Mouse (Mus musculus) embryonic facial prominence, embryonic 10.5 days (tissue): Measurements from ENCODE around the gene Cdc42bpa. TPM values are rescaled to one million over a fixed set of nuclear protein-coding genes. Genes with fewer than 3 reads are reported as not detected.

Experiments
- DNase-seq: peaks from one replicate; pipeline ENCODE4 v3.0.0-alpha.2; 2017; ENCODE audit warnings: low spot score
- H3K27ac ChIP-seq: fragments of 300-500 bp; sonication (generic); replicated peaks from 2 replicates; pipeline ENCODE4 v1.5.1; 2016; ENCODE audit warnings: mild to moderate bottlenecking
- H3K27me3 ChIP-seq: fragments of 300-500 bp; sonication (generic); replicated peaks from 2 replicates; pipeline ENCODE4 v1.6.1; 2016; ENCODE audit warnings: low read depth, mild to moderate bottlenecking; ENCODE audit not compliant: poor library complexity, severe bottlenecking
- H3K36me3 ChIP-seq: fragments of 300-500 bp; sonication (generic); replicated peaks from 2 replicates; pipeline ENCODE4 v1.6.1; 2016; ENCODE audit warnings: mild to moderate bottlenecking, moderate library complexity
- H3K4me1 ChIP-seq: fragments of 300-500 bp; sonication (generic); 2 replicates; pipeline ENCODE4 v1.6.1; 2016
- H3K4me3 ChIP-seq: fragments of 300-500 bp; sonication (generic); 2 replicates; pipeline ENCODE4 v1.5.1; 2016; ENCODE audit warnings: mild to moderate bottlenecking, moderate library complexity
- H3K9me3 ChIP-seq: fragments of 300-500 bp; sonication (generic); 2 replicates; pipeline ENCODE4 v1.6.1; 2016; ENCODE audit warnings: mild to moderate bottlenecking
- WGBS: fragments of 180-500 bp; shearing (Covaris S2); methylation state at CpG from one replicate; pipeline ENCODE4 v1.1.7; 2016; 5-methylcytosine and 5-hydroxymethylcytosine counted together
- polyA plus RNA-seq: library from polyadenylated mRNA; unstranded; fragments of >200 nt; fragmentation: Nextera tagmentation; extraction: Ambion mirVana; gene quantifications from 2 replicates; pipeline ENCODE4 v1.2.1, GENCODE M21; 2016

The Cdc42bpa gene
- polyA plus RNA-seq, 1 experiment from 2014 or later, result 12.9 TPM

DNA sequence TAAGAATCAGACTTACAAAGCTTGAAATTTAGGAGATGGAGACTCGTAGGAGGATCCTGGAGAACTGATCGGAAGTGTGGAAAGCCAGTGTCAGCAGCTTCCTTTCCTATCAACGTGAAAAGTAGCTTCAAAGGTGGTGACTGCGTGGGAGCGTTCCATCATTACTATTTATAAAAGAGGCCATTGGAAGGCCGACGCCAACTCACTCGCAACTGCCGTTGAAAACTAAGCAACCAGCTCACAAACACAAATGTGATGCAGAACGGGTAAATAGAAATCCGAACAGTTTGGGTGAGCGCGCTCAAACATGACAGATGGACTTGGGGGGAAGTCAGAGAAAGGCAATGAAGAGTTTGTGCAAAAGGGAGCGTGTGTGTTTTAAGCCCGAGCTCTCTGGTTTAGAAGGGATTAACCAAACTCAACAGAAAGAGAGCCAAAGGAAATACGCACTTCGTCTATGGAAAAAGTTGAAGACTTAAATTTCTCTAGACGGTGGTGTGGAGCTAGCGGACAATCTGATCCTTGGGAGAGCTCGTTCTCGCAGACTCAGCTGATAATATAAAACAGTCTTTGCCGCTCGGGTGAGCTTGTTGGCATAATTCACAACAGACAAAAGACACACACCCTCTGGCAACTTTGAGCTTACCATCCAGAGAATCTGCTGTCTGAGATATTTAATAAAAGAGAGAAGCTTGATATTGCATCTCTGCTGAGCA, 20.0 kb upstream of the Cdc42bpa start:
- Histone ChIP-seq H3K27ac (no peak overlapping the region), H3K36me3 (no peaks in the 10 kb centered on the region)

DNA sequence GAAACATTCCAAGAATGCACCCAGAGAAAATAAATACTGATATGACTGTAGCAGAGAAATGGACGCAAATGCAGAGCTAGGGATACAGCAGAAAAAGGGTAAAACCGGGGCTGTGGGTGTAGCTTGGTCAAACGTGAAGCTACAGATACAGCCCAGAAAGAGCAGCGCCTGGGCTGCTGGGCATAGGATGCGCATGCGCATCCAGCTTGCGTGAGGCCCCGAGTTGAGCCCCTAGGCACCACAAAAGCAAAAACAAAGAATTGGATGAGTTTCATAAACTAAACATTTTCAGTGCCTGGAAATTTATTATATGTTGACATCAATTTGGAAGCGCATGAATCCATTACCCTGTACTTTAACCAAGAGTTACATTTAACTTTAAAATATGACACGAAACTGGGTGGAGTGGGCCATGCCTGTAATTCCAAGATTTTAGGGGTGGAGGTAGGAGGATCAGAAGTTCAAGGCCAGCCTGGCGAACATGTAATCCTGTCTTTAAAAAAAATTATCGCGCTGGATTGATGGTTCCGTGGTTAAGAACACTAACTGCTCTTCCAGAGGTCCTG, 19.4 kb upstream of the Cdc42bpa start:
- Histone ChIP-seq H3K36me3 (no peaks in the 10 kb centered on the region), H3K4me3 (no peak overlapping the region), H3K27ac (no peak overlapping the region), H3K4me1 (0 out of 2 replicates have a peak, but pooled peaks cover 3% of the 10 kb centered on the region), H3K9me3 (no peaks in the 10 kb centered on the region), H3K27me3 (no peaks in the 10 kb centered on the region)
- 90% methylated on average over 14 of the region's 14 CpGs for WGBS
- no peak for DNase-seq

More for the DNA sequence above, 20.0 kb upstream of the Cdc42bpa start:
- H3K4me3 ChIP-seq, result no peak overlapping the region
- WGBS, result 80% methylated on average over 23 of the region's 23 CpGs
- H3K4me1 ChIP-seq, result 0 out of 2 replicates have a peak, but pooled peaks cover 3% of the 10 kb centered on the region
- DNase-seq, result no peak
- H3K9me3 ChIP-seq, result no peaks in the 10 kb centered on the region
- no peaks in the 10 kb centered on the region for H3K27me3 ChIP-seq

DNA sequence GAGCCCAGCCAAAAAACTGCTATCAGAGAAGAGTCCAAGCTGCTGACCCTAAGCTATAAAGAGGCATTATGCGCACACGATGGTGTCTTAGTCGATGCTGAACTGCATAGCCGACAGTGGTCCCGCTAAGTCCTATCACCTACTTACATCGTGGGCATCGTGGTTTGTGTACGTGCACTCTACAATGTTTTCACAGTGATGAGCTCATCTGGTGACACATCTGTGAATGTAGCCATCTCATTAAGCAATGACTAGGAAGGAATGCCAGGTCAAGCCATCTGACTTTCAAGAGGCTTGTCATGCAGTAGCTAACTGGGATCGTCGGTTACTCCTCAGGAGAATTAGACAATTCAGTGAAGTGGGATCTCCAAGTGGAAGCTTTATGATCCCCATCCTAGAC, 15.3 kb upstream of the Cdc42bpa start:
- no peaks in the 10 kb centered on the region for H3K36me3 ChIP-seq
- peaks cover 12% of the 10 kb centered on the region; the same call in 1 of the 2 replicates for H3K4me1 ChIP-seq
- no peak overlapping the region for H3K4me3 ChIP-seq
- no peak overlapping the region for H3K27ac ChIP-seq
- no peaks in the 10 kb centered on the region for H3K27me3 ChIP-seq
- 91% methylated on average over 10 of the region's 10 CpGs for WGBS
- no peaks in the 10 kb centered on the region for H3K9me3 ChIP-seq
- DNase-seq, result no peak

DNA sequence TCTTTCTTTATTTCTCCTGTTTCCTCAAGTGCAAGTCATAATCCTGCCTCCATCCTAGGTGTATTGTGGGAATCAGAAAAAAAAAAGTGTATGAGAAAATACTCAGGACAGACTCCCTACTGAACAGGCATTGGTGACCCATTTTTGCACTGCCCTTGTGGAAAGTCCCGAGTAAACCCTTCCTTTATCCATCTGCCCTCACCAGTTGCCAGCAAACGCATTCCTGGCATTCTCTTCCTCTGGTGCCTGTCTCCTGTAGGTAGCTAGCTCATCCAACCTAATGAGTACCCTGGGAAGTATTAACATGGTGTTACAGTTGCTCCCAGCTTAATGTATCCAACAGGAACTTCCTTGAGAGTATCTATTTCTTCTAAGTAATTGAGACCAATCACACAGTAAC, 13.7 kb upstream of the Cdc42bpa start:
- no peak for DNase-seq
- H3K9me3 ChIP-seq, result no peaks in the 10 kb centered on the region
- H3K36me3 ChIP-seq, result no peaks in the 10 kb centered on the region
- H3K27me3 ChIP-seq, result no peaks in the 10 kb centered on the region
- peaks cover 11% of the 10 kb centered on the region; the same call in 1 of the 2 replicates for H3K4me1 ChIP-seq
- no peak overlapping the region for H3K4me3 ChIP-seq
- 52% methylated on average over 2 of the region's 2 CpGs for WGBS
- H3K27ac ChIP-seq, result no peak overlapping the region

DNA sequence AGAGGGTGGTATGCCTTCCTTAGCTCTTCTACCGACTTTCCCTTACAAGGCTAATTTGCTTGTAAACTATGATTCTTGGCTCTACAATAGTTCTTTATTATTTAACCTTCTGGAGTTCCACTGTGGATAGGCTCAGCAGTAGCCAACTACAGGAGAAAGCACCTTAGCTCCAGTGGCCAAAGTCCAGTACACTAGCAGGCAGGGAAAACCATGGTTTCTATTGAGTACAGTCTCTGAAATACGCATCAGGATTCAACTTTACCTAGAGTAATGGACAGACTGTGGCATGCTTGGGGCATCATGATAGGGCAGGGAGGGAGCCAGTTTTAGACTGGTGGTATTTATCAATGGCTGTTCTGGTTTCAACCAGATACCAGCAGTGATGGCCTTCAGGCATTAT, 12.6 kb upstream of the Cdc42bpa start:
- WGBS, result 90% methylated on average over 2 of the region's 2 CpGs
- no peak overlapping the region for H3K27ac ChIP-seq
- peaks cover 12% of the 10 kb centered on the region; the same call in 1 of the 2 replicates for H3K4me1 ChIP-seq
- H3K9me3 ChIP-seq, result no peaks in the 10 kb centered on the region
- no peak overlapping the region for H3K4me3 ChIP-seq
- DNase-seq, result no peak
- H3K27me3 ChIP-seq, result no peaks in the 10 kb centered on the region
- no peaks in the 10 kb centered on the region for H3K36me3 ChIP-seq

DNA sequence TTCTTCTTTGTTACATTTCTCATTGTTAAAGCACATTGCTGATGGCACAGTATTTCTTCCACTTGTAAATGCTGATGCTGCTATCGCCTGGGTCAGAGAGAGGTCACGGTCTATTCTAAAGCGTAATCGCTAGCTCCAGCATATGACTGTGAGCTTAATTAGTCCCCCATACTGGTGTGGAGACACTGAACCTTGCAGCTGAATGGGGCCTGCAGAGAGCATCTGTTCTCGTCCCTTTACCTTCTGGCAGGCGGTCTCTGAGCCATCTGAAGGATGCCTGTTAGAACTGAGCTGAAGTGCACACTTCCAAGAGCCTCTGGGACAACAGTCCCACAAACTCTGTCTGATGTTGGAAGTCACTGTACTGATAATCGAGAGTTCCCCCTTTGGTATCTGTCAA, 8.7 kb upstream of the Cdc42bpa start:
- no peaks in the 10 kb centered on the region for H3K9me3 ChIP-seq
- H3K36me3 ChIP-seq, result no peaks in the 10 kb centered on the region
- no peak overlapping the region for H3K4me3 ChIP-seq
- WGBS, result 67% methylated on average over 7 of the region's 7 CpGs
- no peak overlapping the region for H3K27ac ChIP-seq
- peaks cover 18% of the 10 kb centered on the region for H3K27me3 ChIP-seq
- DNase-seq, result no peak
- H3K4me1 ChIP-seq, result peaks cover 10% of the 10 kb centered on the region; the same call in 1 of the 2 replicates

DNA sequence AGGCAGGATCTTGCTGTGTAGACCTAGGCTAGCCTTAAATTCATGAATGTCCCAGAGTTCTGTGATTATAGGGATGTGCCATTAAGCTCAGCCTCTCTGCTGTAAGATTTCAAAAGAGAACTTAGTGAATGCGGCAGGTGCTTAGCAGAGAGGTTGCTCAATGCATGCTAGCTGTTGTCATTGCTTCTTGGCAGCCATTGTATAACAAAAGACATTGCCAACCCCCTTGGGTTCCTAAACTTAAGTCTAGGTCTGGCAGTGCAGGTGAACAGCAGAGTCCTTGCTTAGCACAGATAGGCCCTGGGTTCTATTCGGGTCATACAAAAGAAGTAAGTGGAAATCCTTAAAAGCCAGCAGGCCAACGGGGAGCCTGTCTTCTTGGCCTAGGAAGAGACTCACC, 7.0 kb upstream of the Cdc42bpa start:
- Histone ChIP-seq H3K36me3 (no peaks in the 10 kb centered on the region), H3K4me1 (peaks cover 9% of the 10 kb centered on the region), H3K27ac (no peak overlapping the region), H3K27me3 (peaks cover 26% of the 10 kb centered on the region), H3K4me3 (no peak overlapping the region), H3K9me3 (no peaks in the 10 kb centered on the region)
- 81% methylated on average over 3 of the region's 3 CpGs for WGBS
- no peak for DNase-seq

DNA sequence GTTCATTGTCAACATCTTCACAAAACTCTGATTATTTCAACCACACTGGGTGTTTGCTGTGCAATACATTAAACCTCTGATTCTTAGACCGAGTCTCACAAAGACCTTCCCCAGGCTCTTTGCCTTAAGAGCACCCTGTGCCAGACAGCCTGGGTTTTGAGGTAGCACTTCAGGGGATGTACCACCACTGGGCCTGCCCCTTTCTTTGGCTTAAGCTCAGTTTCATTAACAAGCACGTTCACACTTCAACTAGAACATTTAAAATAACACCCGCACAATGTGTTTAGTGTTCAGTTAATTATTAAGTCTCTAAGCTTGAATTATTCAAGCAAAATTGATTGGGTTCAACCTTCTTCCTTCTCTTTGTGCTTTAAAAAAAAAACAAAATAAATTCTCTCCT, 2.8 kb upstream of the Cdc42bpa start:
- H3K27ac ChIP-seq, result no peak overlapping the region
- H3K4me1 ChIP-seq, result peaks cover 35% of the 10 kb centered on the region
- no peaks in the 10 kb centered on the region for H3K36me3 ChIP-seq
- 58% methylated on average over 3 of the region's 3 CpGs for WGBS
- DNase-seq, result no peak
- H3K27me3 ChIP-seq, result peaks cover 26% of the 10 kb centered on the region
- H3K9me3 ChIP-seq, result no peaks in the 10 kb centered on the region
- no peak overlapping the region for H3K4me3 ChIP-seq

DNA sequence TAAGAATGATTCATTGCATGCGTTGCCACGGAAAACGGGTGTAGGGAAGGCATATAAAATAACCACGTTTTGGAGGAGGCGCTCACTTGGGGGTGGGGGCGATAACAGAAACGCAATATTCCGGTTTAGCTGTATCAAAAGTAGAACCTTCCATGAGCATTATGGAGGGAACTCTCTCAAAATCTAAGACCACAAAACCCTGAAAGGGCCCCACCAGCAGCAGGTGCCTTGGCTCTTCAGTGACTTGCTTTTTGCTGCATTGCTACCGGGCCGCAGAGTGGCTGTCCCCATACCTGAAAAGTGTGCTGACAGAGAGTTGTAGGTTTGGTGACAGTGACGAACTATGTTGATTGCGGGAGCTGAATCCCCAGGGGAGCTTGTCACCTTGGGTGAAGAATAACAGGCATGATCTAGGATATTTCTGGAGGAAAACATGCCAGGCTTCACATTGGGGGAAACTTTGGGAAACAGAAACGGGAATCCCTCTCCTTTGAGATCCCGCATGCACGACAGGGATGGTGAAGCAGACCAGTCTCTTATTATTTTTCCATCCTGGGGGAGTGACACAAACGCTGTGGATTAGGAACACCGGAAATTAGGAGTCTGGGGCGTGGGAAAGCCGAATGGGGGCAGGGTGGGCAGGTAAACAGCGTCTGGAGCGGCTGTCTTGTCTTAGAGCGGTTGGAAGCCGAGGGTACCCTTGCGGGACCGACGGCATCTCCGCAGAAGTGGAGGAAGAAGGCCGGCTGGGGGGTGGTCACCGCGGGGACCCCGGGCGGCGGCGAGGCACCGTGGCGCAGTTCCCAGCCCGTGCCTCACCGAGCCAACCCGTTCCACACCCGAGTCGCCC, 1.2 kb upstream of the Cdc42bpa start:
- Histone ChIP-seq H3K4me3 (peak overlapping the region; percentile 87), H3K27me3 (peaks cover 19% of the 10 kb centered on the region), H3K9me3 (no peaks in the 10 kb centered on the region), H3K4me1 (peaks cover 49% of the 10 kb centered on the region), H3K27ac (peak overlapping the region; percentile 95), H3K36me3 (no peaks in the 10 kb centered on the region)
- DNase-seq, result peak; percentile 42
- WGBS, result 5% methylated on average over 41 of the region's 41 CpGs

DNA sequence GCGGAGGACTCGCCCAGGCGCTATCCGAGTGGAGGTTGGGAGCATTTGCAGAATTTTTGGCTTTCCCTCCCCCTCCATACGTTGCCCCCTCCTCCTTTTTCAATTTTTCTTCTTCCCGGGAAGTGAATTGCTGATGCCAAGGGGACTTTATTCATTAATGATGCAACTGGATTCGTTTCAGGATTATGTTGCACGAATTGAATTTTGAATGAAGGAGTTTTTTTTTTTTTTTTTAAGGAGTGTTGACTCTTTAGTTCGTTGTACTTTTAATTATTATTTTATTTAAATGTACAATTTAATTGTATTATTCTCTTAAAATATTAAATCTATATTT, 238 bp downstream of the Cdc42bpa start:
- no peaks in the 10 kb centered on the region for H3K9me3 ChIP-seq
- peak overlapping the region; percentile 95 for H3K27ac ChIP-seq
- under 1% methylated on average over 9 of the region's 9 CpGs for WGBS
- H3K36me3 ChIP-seq, result no peaks in the 10 kb centered on the region
- H3K27me3 ChIP-seq, result peaks cover 19% of the 10 kb centered on the region
- peak overlapping the region; percentile 87 for H3K4me3 ChIP-seq
- H3K4me1 ChIP-seq, result peaks cover 49% of the 10 kb centered on the region
- DNase-seq, result no peak

DNA sequence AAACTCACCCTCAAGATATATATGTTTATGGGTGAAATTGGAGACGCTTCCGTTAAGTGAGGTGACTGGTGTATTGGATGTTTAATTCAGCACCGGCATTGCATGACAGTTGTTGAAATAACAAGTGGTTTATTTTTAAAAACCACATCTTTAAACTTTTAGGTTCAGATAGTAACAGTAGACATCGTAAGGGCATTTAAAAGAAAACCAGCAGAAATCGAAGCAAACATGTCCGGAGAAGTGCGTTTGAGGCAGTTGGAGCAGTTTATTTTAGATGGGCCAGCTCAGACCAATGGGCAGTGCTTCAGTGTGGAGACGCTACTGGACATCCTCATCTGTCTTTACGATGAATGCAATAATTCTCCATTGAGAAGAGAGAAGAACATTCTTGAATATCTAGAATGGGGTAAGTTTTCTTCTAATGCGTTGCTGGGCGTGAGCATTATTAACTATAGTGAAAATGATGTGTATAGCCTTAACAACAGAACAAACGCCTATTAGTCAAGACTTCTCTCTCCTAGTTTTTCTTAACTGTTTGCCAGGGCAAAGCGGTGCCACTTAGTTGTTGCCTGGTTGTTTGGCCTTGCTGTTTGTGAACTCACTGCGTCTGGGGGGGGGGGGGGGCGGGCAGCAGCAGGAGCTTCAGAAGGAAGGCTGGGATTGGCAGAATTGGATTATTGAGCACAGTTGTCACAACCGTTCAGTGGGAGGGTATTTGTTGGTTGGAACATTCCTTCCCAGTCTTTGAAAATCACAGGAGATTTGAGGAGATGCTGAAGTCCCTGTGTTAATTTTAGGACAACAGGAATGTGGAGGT, 818 bp downstream of the Cdc42bpa start:
- H3K4me1 ChIP-seq, result peaks cover 49% of the 10 kb centered on the region

DNA sequence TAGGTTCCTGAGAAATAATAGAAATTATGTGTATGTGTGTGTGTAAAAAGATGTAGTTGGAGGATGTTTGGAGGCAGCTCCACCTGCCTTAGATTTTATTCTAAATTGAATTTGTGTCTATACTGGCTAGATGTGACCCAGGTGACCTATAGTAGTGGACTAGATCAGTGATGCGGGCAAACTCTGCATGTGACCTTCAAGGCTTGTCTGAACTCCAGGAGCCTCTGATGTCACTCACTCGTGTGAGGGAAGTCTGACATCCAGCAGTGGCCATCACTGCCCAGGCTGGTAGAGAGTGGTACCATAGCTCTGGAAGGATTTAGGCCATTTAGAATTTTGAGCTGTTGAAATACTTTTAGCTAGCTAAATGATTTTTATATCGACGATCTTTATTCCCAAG, 1.5 kb downstream of the Cdc42bpa start:
- no peaks in the 10 kb centered on the region for H3K36me3 ChIP-seq
- DNase-seq, result no peak
- WGBS, result 40% methylated on average over 4 of the region's 4 CpGs
- H3K27me3 ChIP-seq, result peaks cover 7% of the 10 kb centered on the region; the same call in 1 of the 2 replicates
- H3K27ac ChIP-seq, result no peak overlapping the region
- H3K9me3 ChIP-seq, result no peaks in the 10 kb centered on the region
- peaks cover 49% of the 10 kb centered on the region for H3K4me1 ChIP-seq
- peak overlapping the region; percentile 87 for H3K4me3 ChIP-seq

More for the DNA sequence above, 818 bp downstream of the Cdc42bpa start:
- Histone ChIP-seq H3K9me3 (no peaks in the 10 kb centered on the region), H3K36me3 (no peaks in the 10 kb centered on the region), H3K4me3 (peak overlapping the region; percentile 87), H3K27me3 (peaks cover 13% of the 10 kb centered on the region), H3K27ac (no peak overlapping the region)
- no peak for DNase-seq
- 5% methylated on average over 16 of the region's 16 CpGs for WGBS
